Mouse (Mus musculus) midbrain, embryonic 12.5 days (tissue): Measurements from ENCODE around the gene Ifit3b. TPM values are rescaled to one million over a fixed set of nuclear protein-coding genes. Genes with fewer than 3 reads are reported as not detected.
"Not testable (repeated sequence)": the region's sequence is repeated elsewhere in the genome, so short reads cannot be mapped to it uniquely, and the experiment has no call there.

Source experiments
- ATAC-seq: fragments of 200-750 bp; cut with Nextera tagmentation; 2 replicates; pipeline ENCODE4 v1.8.0; 2017; ENCODE audit warnings: low read depth, moderate TSS enrichment, moderate library complexity; ENCODE audit not compliant: low FRiP score
- H3K27ac ChIP-seq: fragments of 300-500 bp; sonication (generic); replicated peaks from 2 replicates; pipeline ENCODE4 v1.5.1; 2016; ENCODE audit warnings: mild to moderate bottlenecking
- H3K27me3 ChIP-seq: fragments of 300-500 bp; sonication (generic); 2 replicates; pipeline ENCODE4 v1.6.1; 2016; ENCODE audit warnings: mild to moderate bottlenecking
- H3K36me3 ChIP-seq: fragments of 300-500 bp; sonication (generic); 2 replicates; pipeline ENCODE4 v1.6.1; 2016
- H3K4me1 ChIP-seq: fragments of 300-500 bp; sonication (generic); 2 replicates; pipeline ENCODE4 v1.6.1; 2016
- H3K4me2 ChIP-seq: fragments of 300-500 bp; sonication (generic); replicated peaks from 2 replicates; pipeline ENCODE4 v1.6.1; 2016; ENCODE audit warnings: mild to moderate bottlenecking, moderate library complexity
- H3K4me3 ChIP-seq: fragments of 300-500 bp; sonication (generic); 2 replicates; pipeline ENCODE4 v1.5.1; 2016; ENCODE audit warnings: mild to moderate bottlenecking
- H3K9ac ChIP-seq: fragments of 300-500 bp; sonication (generic); replicated peaks from 2 replicates; pipeline ENCODE4 v1.6.1; 2016; ENCODE audit warnings: mild to moderate bottlenecking, moderate library complexity
- H3K9me3 ChIP-seq: fragments of 300-500 bp; sonication (generic); 2 replicates; pipeline ENCODE4 v1.6.1; 2016; ENCODE audit warnings: mild to moderate bottlenecking
- WGBS: fragments of 180-500 bp; shearing (Covaris S2); methylation state at CpG from one replicate; pipeline ENCODE4 v1.1.7; 2016; 5-methylcytosine and 5-hydroxymethylcytosine counted together
- polyA plus RNA-seq: library from polyadenylated mRNA; unstranded; fragments of >200 nt; fragmentation: Nextera tagmentation; extraction: Ambion mirVana; gene quantifications from 2 replicates; pipeline ENCODE4 v1.2.1, GENCODE M21; 2016

Ifit3b gene
- polyA plus RNA-seq, 1 experiment from 2014 or later: 0.15 TPM

DNA sequence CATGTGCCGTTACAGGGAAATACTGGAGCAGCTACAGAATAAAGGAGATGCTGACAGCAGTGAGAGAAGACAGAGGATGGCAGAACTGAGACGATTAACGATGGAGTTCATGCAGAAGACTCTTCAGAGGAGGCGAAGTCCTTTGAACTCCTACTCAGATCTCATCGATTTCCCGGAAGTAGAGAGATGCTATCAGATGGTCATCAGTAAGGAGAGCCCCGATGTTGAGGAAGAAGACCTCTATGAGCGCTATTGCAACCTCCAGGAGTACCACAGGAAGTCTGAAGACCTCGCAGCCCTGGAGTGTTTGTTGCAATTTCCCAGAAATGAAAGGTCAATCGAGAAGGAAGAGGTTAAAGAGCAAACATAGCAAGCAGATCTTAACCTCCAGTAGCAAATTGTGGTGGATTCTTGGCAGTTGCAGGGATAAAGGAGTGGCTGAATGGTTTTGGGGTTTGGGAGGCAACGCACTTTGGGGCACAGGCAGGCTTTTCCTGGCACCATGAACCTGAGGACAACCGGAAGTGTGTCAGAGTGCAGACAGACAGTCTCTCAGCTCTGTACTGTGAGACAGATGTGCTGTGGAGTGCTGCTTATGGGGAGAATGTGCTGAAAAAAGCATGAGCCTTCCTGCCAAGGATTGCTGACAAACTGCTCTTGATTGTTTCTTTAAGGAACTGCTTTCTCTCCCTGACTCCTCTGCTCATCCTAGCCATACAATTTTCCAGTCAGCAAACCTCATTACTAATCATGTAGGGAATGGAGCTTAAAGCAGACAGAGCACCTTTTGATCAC, 19.7 kb upstream of the Ifit3b start:
- H3K9ac ChIP-seq, H3K4me3 ChIP-seq, H3K27me3 ChIP-seq, H3K4me2 ChIP-seq, H3K4me1 ChIP-seq, H3K27ac ChIP-seq, ATAC-seq, H3K9me3 ChIP-seq, H3K36me3 ChIP-seq: not testable (repeated sequence)
- 87% methylated on average over 9 of the region's 12 CpGs for WGBS

DNA sequence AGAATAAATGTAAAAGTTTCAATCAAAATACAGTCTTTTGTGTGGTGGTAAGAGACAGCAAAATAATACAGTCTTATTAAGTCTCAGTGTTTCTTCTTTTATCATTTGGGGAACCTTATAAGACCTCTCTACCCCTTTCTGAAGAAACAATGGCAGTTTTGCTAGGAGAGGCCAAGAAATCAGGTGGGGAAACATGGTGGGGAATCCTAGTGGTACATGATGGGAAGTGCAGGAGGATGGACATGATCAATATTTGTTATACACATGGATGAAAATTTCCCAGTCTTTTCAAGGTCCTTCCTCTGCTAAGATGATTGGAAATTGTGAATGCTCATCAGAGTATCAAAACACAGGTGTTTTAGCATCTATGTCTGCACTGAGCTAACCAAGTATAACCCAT, 18.8 kb upstream of the Ifit3b start:
- Histone ChIP-seq H3K9me3 (no peaks in the 10 kb centered on the region), H3K9ac (no peak overlapping the region), H3K4me1 (no peaks in the 10 kb centered on the region), H3K36me3 (no peaks in the 10 kb centered on the region), H3K4me2 (no peak overlapping the region), H3K4me3 (no peak overlapping the region), H3K27ac (no peak overlapping the region), H3K27me3 (no peaks in the 10 kb centered on the region)
- no peak for ATAC-seq

DNA sequence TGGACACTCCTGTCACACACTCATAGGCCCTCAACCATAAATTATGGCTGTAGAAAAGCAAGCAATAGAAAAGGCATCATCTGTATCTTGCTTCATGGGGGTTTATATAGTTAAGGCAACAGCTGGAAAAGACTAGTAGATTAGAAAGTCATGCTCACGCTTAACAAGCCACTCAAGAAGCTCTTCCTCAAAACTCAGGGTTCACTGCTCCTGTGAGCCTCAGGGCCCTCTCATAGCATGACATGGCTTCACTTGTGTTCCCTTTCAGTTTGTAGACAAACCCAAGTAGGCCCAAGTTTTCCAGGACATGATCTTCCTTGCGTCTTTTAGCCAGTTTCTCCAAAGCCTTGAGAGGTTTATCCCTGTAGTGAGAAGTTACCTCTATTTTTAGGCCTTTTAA, 14.3 kb upstream of the Ifit3b start:
- H3K4me3 ChIP-seq: no peak overlapping the region

DNA sequence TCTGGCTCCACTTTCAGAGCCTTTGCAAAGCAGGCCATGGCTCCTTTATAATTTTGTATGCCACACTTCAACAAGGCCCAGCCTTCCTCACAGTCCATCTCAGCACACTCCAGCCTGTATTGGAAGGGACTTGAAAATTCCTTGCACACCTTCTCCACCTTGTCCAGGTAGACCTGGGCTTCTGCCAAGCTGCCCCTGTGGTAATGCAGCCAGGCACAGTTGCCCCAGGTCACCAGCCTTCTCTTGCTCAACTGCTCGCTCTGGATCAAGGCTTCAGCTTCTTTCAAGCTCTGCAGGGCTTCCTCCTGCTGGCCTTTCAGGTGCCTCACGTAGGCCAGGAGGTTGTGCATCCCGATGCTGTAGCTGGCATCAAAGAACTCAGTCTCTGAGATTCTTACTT, 13.2 kb upstream of the Ifit3b start:
- not testable (repeated sequence) for H3K36me3 ChIP-seq

More for the DNA sequence above, 14.3 kb upstream of the Ifit3b start:
- Histone ChIP-seq H3K9me3 (no peaks in the 10 kb centered on the region), H3K4me1 (no peaks in the 10 kb centered on the region), H3K36me3 (no peaks in the 10 kb centered on the region), H3K27me3 (no peaks in the 10 kb centered on the region), H3K9ac (no peak overlapping the region), H3K4me2 (no peak overlapping the region), H3K27ac (no peak overlapping the region)
- ATAC-seq: no peak
- 95% methylated on average over 2 of the region's 2 CpGs for WGBS

DNA sequence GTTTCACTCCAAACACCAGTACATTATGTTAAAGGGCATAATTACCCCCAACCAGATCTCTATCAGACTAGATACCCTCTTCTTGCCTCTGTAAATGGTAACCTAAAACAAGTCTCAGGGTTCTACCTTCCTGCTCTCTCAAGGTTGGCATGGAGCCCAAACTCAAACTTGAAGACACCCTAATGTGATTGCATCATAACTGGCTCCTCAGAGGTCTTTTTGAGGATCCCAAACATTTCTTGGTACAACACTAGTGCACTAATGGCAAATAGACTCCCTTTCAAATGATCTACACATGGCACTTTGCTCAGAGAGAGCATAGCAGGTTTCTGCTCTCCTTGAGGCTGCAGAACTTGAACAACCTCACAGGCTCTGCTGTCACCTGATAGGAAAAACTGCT, 11.0 kb upstream of the Ifit3b start:
- no peaks in the 10 kb centered on the region for H3K36me3 ChIP-seq

More for the DNA sequence above, 13.2 kb upstream of the Ifit3b start:
- H3K9me3 ChIP-seq, H3K4me2 ChIP-seq, ATAC-seq, H3K4me1 ChIP-seq, H3K9ac ChIP-seq, H3K4me3 ChIP-seq, H3K27ac ChIP-seq, H3K27me3 ChIP-seq: not testable (repeated sequence)
- 79% methylated on average over 3 of the region's 3 CpGs for WGBS

DNA sequence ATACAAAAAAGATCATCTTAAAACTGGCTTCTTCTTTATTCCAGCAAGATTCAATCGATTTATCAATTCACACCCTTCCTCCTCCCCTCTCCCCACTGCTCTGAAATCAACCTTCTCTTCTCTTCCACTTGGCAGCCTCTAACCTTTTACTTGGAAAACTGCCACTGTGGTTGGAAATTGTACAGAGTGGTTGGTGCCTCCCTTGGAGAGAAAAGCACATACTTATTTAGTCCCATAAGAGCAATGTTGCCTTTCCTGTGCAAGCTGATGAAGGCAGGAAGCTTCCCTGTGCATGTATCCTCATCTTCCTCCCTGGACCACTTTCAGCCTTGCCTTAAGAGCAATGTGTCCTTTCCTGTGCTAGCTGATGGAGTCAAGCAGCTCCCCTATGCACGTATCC, 9.4 kb upstream of the Ifit3b start:
- no peak for ATAC-seq
- WGBS: 85% methylated on average over 2 of the region's 2 CpGs
- Histone ChIP-seq H3K27ac (no peak overlapping the region), H3K9ac (no peak overlapping the region), H3K9me3 (no peaks in the 10 kb centered on the region), H3K4me1 (no peaks in the 10 kb centered on the region), H3K27me3 (no peaks in the 10 kb centered on the region), H3K36me3 (no peaks in the 10 kb centered on the region), H3K4me2 (no peak overlapping the region), H3K4me3 (no peak overlapping the region)

More for the DNA sequence above, 11.0 kb upstream of the Ifit3b start:
- no peaks in the 10 kb centered on the region for H3K9me3 ChIP-seq
- H3K4me2 ChIP-seq: no peak overlapping the region
- H3K27ac ChIP-seq: no peak overlapping the region
- no peaks in the 10 kb centered on the region for H3K27me3 ChIP-seq
- H3K4me3 ChIP-seq: no peak overlapping the region
- H3K9ac ChIP-seq: no peak overlapping the region
- H3K4me1 ChIP-seq: no peaks in the 10 kb centered on the region
- no peak for ATAC-seq

DNA sequence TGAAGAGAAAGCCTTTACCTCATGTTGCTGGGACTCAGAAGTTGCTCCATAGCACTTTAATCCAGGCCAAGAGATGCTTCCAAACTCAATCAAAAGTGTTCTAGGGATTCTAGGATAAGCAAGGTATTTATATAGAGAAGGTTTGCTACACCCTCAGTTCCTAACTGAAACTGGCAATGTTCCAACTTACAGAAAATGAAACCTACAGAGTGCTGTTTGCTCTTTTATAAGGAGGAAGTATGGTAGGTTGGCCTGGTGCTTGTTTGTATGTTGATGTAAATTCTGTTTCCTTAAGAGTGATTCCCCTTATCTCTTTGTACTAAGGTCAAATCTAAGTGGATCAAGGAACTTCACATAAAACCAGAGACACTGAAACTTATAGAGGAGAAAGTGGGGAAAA, 8.5 kb upstream of the Ifit3b start:
- not testable (repeated sequence) for H3K4me1 ChIP-seq, H3K9me3 ChIP-seq, ATAC-seq

DNA sequence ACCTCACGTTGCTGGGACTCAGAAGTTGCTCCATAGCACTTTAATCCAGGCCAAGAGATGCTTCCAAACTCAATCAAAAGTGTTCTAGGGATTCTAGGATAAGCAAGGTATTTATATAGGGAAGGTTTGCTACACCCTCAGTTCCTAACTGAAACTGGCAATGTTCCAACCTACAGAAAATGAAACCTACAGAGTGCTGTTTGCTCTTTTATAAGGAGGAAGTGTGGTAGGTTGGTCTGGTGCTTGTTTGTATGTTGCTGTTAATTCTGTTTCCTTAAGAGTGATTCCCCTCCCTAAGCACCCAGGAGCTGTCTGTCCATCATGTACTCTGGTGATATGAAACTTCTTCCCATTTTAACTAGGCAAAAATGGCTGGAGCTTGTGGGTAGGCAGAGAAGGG, 5.9 kb upstream of the Ifit3b start, which contains the start of gene Ifit1bl1:
Gene Ifit1bl1 (minus strand): TSS at position 69 of the 400 bp plus-strand sequence.
- WGBS: 44% methylated on average over 1 of the region's 1 CpGs
- not testable (repeated sequence) for H3K9ac ChIP-seq, H3K4me3 ChIP-seq, H3K27me3 ChIP-seq, H3K27ac ChIP-seq, H3K36me3 ChIP-seq, H3K4me1 ChIP-seq, ATAC-seq, H3K9me3 ChIP-seq, H3K4me2 ChIP-seq

More for the DNA sequence above, 8.5 kb upstream of the Ifit3b start:
- H3K27ac ChIP-seq, H3K27me3 ChIP-seq, H3K4me3 ChIP-seq, H3K9ac ChIP-seq, H3K4me2 ChIP-seq, H3K36me3 ChIP-seq: not testable (repeated sequence)

DNA sequence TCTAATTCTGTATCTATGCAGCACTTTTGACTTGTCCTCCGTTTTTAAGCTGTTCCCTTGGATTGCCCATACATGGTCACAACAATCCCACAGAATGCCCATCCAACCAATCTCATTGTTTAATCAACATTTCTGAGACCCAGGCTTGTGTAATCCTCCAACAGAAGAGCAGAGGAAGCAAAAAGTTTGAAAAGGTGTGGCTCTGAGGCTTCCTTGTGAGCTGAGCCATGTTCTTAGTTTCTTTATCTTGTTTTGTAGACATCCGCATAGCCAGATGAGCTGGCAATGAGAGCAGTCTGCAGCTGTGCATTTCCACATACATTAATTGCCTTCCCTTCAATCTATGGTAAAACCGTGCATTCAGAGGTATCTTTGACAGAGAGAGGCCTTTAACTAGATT, 2.3 kb upstream of the Ifit3b start:
- no peak overlapping the region for H3K4me3 ChIP-seq
- no peaks in the 10 kb centered on the region for H3K36me3 ChIP-seq
- no peak overlapping the region for H3K9ac ChIP-seq
- H3K27me3 ChIP-seq: no peaks in the 10 kb centered on the region
- 90% methylated on average over 3 of the region's 3 CpGs for WGBS
- no peak overlapping the region for H3K4me2 ChIP-seq
- no peaks in the 10 kb centered on the region for H3K9me3 ChIP-seq
- H3K27ac ChIP-seq: no peak overlapping the region
- no peaks in the 10 kb centered on the region for H3K4me1 ChIP-seq
- no peak for ATAC-seq

DNA sequence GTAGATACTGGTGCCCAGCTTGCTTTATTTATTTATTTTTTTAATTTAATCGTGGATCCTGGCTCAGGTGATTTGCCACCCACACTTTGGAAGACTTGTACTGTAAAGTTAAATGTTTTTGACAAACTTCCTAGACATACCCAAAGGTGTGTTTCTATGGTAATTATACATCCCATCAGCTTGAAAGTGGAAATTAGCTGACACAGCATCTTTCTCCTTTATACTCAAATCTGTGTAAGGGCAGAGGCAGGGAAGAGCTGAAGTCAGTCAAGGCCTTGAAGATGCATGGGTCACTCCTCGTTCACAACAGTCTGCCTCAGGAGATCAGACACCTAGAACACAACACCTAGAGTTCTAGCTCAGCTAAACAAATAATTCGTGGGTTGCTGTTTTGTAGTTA, 2.3 kb downstream of the Ifit3b start:
- H3K4me1 ChIP-seq, H3K9ac ChIP-seq, ATAC-seq, H3K9me3 ChIP-seq, H3K4me2 ChIP-seq, H3K27me3 ChIP-seq, H3K4me3 ChIP-seq, H3K36me3 ChIP-seq, H3K27ac ChIP-seq: not testable (repeated sequence)
- 79% methylated on average over 3 of the region's 3 CpGs for WGBS

DNA sequence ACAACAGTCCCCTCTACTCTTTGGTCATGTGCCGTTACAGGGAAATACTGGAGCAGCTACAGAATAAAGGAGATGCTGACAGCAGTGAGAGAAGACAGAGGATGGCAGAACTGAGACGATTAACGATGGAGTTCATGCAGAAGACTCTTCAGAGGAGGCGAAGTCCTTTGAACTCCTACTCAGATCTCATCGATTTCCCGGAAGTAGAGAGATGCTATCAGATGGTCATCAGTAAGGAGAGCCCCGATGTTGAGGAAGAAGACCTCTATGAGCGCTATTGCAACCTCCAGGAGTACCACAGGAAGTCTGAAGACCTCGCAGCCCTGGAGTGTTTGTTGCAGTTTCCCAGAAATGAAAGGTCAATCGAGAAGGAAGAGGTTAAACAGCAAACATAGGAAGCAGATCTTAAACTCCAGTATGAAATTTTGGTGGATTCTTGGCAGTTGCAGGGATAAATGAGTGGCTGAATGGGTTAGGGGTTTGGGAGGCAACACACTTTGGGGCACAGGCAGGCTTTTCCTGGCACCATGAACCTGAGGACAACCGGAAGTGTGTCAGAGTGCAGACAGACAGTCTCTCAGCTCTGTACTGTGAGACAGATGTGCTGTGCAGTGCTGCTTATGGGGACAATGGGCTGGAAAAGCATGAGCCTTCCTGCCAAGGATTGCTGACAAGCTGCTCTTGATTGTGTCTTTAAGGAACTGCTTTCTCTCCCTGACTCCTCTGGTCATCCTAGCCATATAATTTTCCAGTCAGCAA, 4.7 kb downstream of the Ifit3b start:
- not testable (repeated sequence) for H3K36me3 ChIP-seq, H3K9ac ChIP-seq, H3K9me3 ChIP-seq, H3K4me2 ChIP-seq, H3K4me3 ChIP-seq, H3K27ac ChIP-seq, H3K27me3 ChIP-seq, H3K4me1 ChIP-seq, ATAC-seq
- WGBS: 89% methylated on average over 5 of the region's 11 CpGs

DNA sequence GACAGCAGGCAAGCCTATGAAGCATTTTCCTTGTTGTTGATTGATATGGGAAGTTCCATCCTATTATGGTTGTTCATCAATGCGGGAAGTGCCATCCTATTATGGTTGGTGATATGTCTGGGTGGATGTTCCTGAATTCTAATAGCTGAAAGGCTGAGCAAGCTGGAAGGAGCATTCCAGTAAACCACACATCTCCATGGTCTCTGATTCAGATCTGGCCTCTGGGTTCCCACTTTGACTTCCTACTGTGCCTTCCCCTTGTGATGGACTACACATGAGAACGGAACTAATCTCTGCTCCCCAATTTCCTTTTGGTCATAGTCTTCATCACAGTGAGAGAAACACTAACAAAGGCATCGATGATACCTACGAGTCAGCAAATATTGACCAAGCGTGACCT, 13.1 kb downstream of the Ifit3b start:
- WGBS: 93% methylated on average over 5 of the region's 5 CpGs
- H3K9ac ChIP-seq: no peak overlapping the region
- H3K4me1 ChIP-seq: no peaks in the 10 kb centered on the region
- no peak overlapping the region for H3K4me3 ChIP-seq
- no peaks in the 10 kb centered on the region for H3K27me3 ChIP-seq
- no peaks in the 10 kb centered on the region for H3K36me3 ChIP-seq
- no peak overlapping the region for H3K27ac ChIP-seq
- H3K4me2 ChIP-seq: no peak overlapping the region
- H3K9me3 ChIP-seq: no peaks in the 10 kb centered on the region
- no peak for ATAC-seq
